In genomic region chr4:136894821-136895220, GRCm38 (mm10) we compare ENCODE assay signal across 25 mouse cellular contexts. TPM values are rescaled to one million over a fixed set of nuclear protein-coding genes. Genes with fewer than 3 reads are reported as not detected.
DNase-seq lines count a peak whose midpoint lies in the region; ATAC-seq and TF ChIP-seq lines count a peak whose summit lies in the region.
"Had no signal": no experiment of that assay in that cellular context is flagged by ENCODE, and none has a peak within 500 bp of the region (broad histone marks: within the 10 kb centered on the region; RNA-seq: fewer than 3 reads in every experiment).

No protein-coding gene starts in this region.

- H3K27ac ChIP-seq in heart, adult 2 months: no peak overlapping the region
- H3K27ac ChIP-seq in liver, adult 2 months (replicated peaks; ENCODE audit: insufficient read depth, low read depth, low read length): no peak overlapping the region
- H3K27ac ChIP-seq in liver, embryonic 11.5 days (ENCODE audit: low read depth, low read length): no peak overlapping the region
- no peak overlapping the region for H3K27ac ChIP-seq in neural tube, embryonic 12.5 days
- H3K27ac ChIP-seq in macrophage: peak overlapping the region; percentile 98; the same call in 1 of the 2 replicates
- H3K27ac ChIP-seq: forebrain, embryonic 10.5 days; forebrain, embryonic 13.5 days; heart, embryonic 13.5 days; hindbrain, embryonic 13.5 days; intestine, embryonic 15.5 days had no signal

- no peak overlapping the region for H3K4me2 ChIP-seq in liver, embryonic 11.5 days
- no peak overlapping the region for H3K4me2 ChIP-seq in neural tube, embryonic 12.5 days (replicated peaks)
- H3K4me2 ChIP-seq: forebrain, embryonic 13.5 days; heart, embryonic 13.5 days; hindbrain, embryonic 13.5 days; intestine, embryonic 15.5 days had no signal

- H3K9me3 ChIP-seq in liver, embryonic 11.5 days (ENCODE audit: control insufficient read depth, low read length): no peaks in the 10 kb centered on the region
- no peaks in the 10 kb centered on the region for H3K9me3 ChIP-seq in neural tube, embryonic 12.5 days
- H3K9me3 ChIP-seq: forebrain, embryonic 10.5 days; forebrain, embryonic 13.5 days; heart, embryonic 13.5 days; hindbrain, embryonic 13.5 days; intestine, embryonic 15.5 days had no signal

- H3K27me3 ChIP-seq in heart, adult 2 months (ENCODE audit: control insufficient read depth, insufficient read depth, low read length): peaks cover 1% of the 10 kb centered on the region; the same call in 1 of the 2 replicates
- H3K27me3 ChIP-seq in liver, adult 2 months (ENCODE audit: control insufficient read depth, insufficient read depth, low read length): no peaks in the 10 kb centered on the region
- H3K27me3 ChIP-seq in liver, embryonic 11.5 days (replicated peaks; ENCODE audit: control insufficient read depth, insufficient read depth, low read length): peaks cover 27% of the 10 kb centered on the region
- H3K27me3 ChIP-seq in neural tube, embryonic 12.5 days (replicated peaks): peaks cover 41% of the 10 kb centered on the region

- 56% methylated on average over 4 of the region's 4 CpGs for WGBS in heart, adult 2 months
- WGBS in liver, adult 2 months: 72% methylated on average over 4 of the region's 4 CpGs
- 65% methylated on average over 4 of the region's 4 CpGs for WGBS in liver, embryonic 11.5 days
- 77% methylated on average over 4 of the region's 4 CpGs for WGBS in neural tube, embryonic 12.5 days
- 82% methylated on average over 4 of the region's 4 CpGs for WGBS in macrophage (ENCODE audit: missing documents)

- DNase-seq in heart, adult 2 months: peak in 1 of 2 experiments; percentile 20
- DNase-seq in heart, postnatal 36 days: no peak
- DNase-seq in liver, adult 2 months (ENCODE audit: extremely low read depth, low read depth, low spot score): peak; percentile 8
- DNase-seq in liver, embryonic 11.5 days (ENCODE audit: low spot score): no peak
- DNase-seq in neural tube, embryonic 10.5 days (ENCODE audit: extremely low spot score, low spot score): no peak
- no peak for DNase-seq in gastrocnemius, postnatal 36 days
- DNase-seq: adrenal gland, adult 8-10 months; adrenal gland, postnatal 25 days; cerebellum, adult 18-20 months; cerebellum, adult 9-10 months; cerebellum, postnatal 14 days; gastrocnemius, postnatal 10 days; heart, postnatal 14 days had no signal

- no peak overlapping the region for H3K4me3 ChIP-seq in heart, adult 2 months
- H3K4me3 ChIP-seq in liver, adult 2 months (ENCODE audit: insufficient read depth, low read depth, low read length): no peak overlapping the region
- H3K4me3 ChIP-seq in liver, embryonic 11.5 days (ENCODE audit: low read depth, low read length): no peak overlapping the region
- no peak overlapping the region for H3K4me3 ChIP-seq in neural tube, embryonic 12.5 days
- no peak overlapping the region for H3K4me3 ChIP-seq in macrophage (ENCODE audit: inconsistent target)
- H3K4me3 ChIP-seq: forebrain, embryonic 10.5 days; forebrain, embryonic 13.5 days; heart, embryonic 13.5 days; hindbrain, embryonic 13.5 days; intestine, embryonic 15.5 days had no signal

- intact Hi-C loops in heart, adult 2 months (cut with DNase I): loop anchor here (1.0 kb wide), 1 partner anchor 177 kb away; no protein-coding TSS in a partner anchor
- intact Hi-C loops in heart, postnatal 36 days (cut with DNase I): loop anchor here (1.0 kb wide), 1 partner anchor 177 kb away; no protein-coding TSS in a partner anchor
- intact Hi-C loops in gastrocnemius, postnatal 36 days (cut with DNase I): no loop called here

- H3K36me3 ChIP-seq in heart, adult 2 months (ENCODE audit: control insufficient read depth, insufficient read depth, low read length): no peaks in the 10 kb centered on the region
- H3K36me3 ChIP-seq in liver, adult 2 months (ENCODE audit: control insufficient read depth, insufficient read depth, low read length): no peaks in the 10 kb centered on the region
- no peaks in the 10 kb centered on the region for H3K36me3 ChIP-seq in liver, embryonic 11.5 days (ENCODE audit: control insufficient read depth, insufficient read depth, low read length)
- H3K36me3 ChIP-seq in neural tube, embryonic 12.5 days: no peaks in the 10 kb centered on the region
- no peaks in the 10 kb centered on the region; the same call in 1 of the 2 replicates for H3K36me3 ChIP-seq in macrophage (ENCODE audit: inconsistent target)
- H3K36me3 ChIP-seq: forebrain, embryonic 10.5 days; heart, embryonic 13.5 days; hindbrain, embryonic 13.5 days; intestine, embryonic 15.5 days had no signal

- 0 out of 2 replicates have a peak, but pooled peaks have one; percentile 9 for TF ChIP-seq POLR2A in heart, adult 2 months (IDR thresholded peaks at IDR 0.05; ENCODE audit: insufficient read depth, low read depth, low read length)
- no peak for TF ChIP-seq POLR2A in liver, adult 2 months (IDR thresholded peaks at IDR 0.05; ENCODE audit: extremely low read depth, insufficient read depth, low read length)

- no peak overlapping the region for H3K9ac ChIP-seq in heart, adult 2 months (ENCODE audit: low read depth, low read length)
- H3K9ac ChIP-seq in liver, adult 2 months (ENCODE audit: low read depth, low read length): no peak overlapping the region
- no peak overlapping the region for H3K9ac ChIP-seq in liver, embryonic 11.5 days (ENCODE audit: low read depth, low read length)
- H3K9ac ChIP-seq in neural tube, embryonic 12.5 days: no peak overlapping the region
- H3K9ac ChIP-seq: forebrain, embryonic 13.5 days; heart, embryonic 13.5 days; hindbrain, embryonic 13.5 days; intestine, embryonic 15.5 days had no signal

- ATAC-seq in liver, embryonic 11.5 days (replicated peaks; ENCODE audit: low FRiP score): no peak
- 0 out of 2 replicates have a peak, but pooled peaks have one; percentile 14 for ATAC-seq in neural tube, embryonic 12.5 days (ENCODE audit: low FRiP score, low read depth)
- ATAC-seq: activated CD4-positive, CD25-positive, alpha-beta regulatory T cell, adult 4 months; CD4-positive, CD25-positive, alpha-beta regulatory T cell, adult 4 months; intestine, embryonic 15.5 days had no signal

- H3K4me1 ChIP-seq in heart, adult 2 months (ENCODE audit: control insufficient read depth, insufficient read depth, low read length): no peaks in the 10 kb centered on the region
- H3K4me1 ChIP-seq in liver, adult 2 months (ENCODE audit: control insufficient read depth, insufficient read depth, low read length): no peaks in the 10 kb centered on the region
- H3K4me1 ChIP-seq in liver, embryonic 11.5 days (replicated peaks; ENCODE audit: control insufficient read depth, insufficient read depth, low read length): no peaks in the 10 kb centered on the region
- H3K4me1 ChIP-seq in neural tube, embryonic 12.5 days: peaks cover 4% of the 10 kb centered on the region
- H3K4me1 ChIP-seq: heart, embryonic 13.5 days; intestine, embryonic 15.5 days had no signal

- TF ChIP-seq EP300 in heart, adult 2 months (IDR thresholded peaks at IDR 0.05; ENCODE audit: insufficient read depth, low read depth, low read length): no peak

- no peak for TF ChIP-seq CTCF in heart, adult 2 months (IDR thresholded peaks at IDR 0.05)
- TF ChIP-seq CTCF in liver, adult 2 months (IDR thresholded peaks at IDR 0.05; ENCODE audit: low read depth, low read length): no peak

- H3K79me2 ChIP-seq in heart, adult 2 months (replicated peaks; ENCODE audit: control insufficient read depth, insufficient read depth, low read length): no peaks in the 10 kb centered on the region
- H3K79me2 ChIP-seq in liver, adult 2 months (ENCODE audit: control insufficient read depth, insufficient read depth, low read length): no peaks in the 10 kb centered on the region
- peaks cover 67% of the 10 kb centered on the region for H3K79me2 ChIP-seq in macrophage (ENCODE audit: inconsistent target)

RNA-seq across cellular contexts. Expression of gene C1qc, which starts 2.0 kb away (rescaled TPM):
- total RNA-seq in heart, adult 2 months (2021): 10 to 100 TPM; 39.6 to 41.5 TPM
- polyA plus RNA-seq in heart, adult 2 months (2012; rRNA removed): 57.0 and 63.2 TPM in 2 replicates
- 10 to 100 TPM; 32.6 to 53.9 TPM for total RNA-seq in heart, postnatal 36 days (2021)
- 82.9 and 89.6 TPM in 2 replicates for total RNA-seq in liver, adult 2 months (2014; rRNA removed)
- polyA plus RNA-seq in liver, adult 2 months (2012; rRNA removed): 66.3 and 104 TPM in 2 replicates
- 40.4 and 42.0 TPM in 2 replicates for polyA plus RNA-seq in liver, embryonic 11.5 days (2014; fragmentation: Nextera tagmentation; extraction: Ambion mirVana)
- polyA plus RNA-seq in neural tube, embryonic 12.5 days (2016; fragmentation: Nextera tagmentation; extraction: Ambion mirVana): 19.6 and 21.3 TPM in 2 replicates
- 100 to 1,000 TPM in 25 of 26 experiments, 10 to 100 TPM in 1; 95.1 to 327 (median 211) TPM for total RNA-seq in macrophage (2018; cell fraction: chromatin; rRNA removed)
- total RNA-seq in macrophage (2018; cell fraction: cytosol; rRNA removed): 1,000 to 10,000 TPM; 1,563 to 2,828 (median 2,236) TPM
- 1,000 to 10,000 TPM in 15 of 26 experiments, 100 to 1,000 TPM in 11; 316 to 2,031 (median 1,090) TPM for total RNA-seq in macrophage (2018; cell fraction: nucleus; rRNA removed)
- polyA plus RNA-seq in macrophage (2018): 1,305 to 3,254 TPM (median 2,696 TPM) in 3 replicates
- 10 to 100 TPM in 1 of 2 experiments, 1 to 10 TPM in 1; 7.8 to 12.1 TPM for total RNA-seq in gastrocnemius, postnatal 36 days (2021)
- total RNA-seq: ES-E14 had no signal
- polyA plus RNA-seq: C2C12 had no signal

RNA-seq across cellular contexts. Expression of gene C1qa, which starts 3.8 kb away (rescaled TPM):
- 10 to 100 TPM; 49.3 to 51.0 TPM for total RNA-seq in heart, adult 2 months (2021)
- polyA plus RNA-seq in heart, adult 2 months (2012; rRNA removed): 46.8 and 50.2 TPM in 2 replicates
- total RNA-seq in heart, postnatal 36 days (2021): 10 to 100 TPM; 41.8 to 69.2 TPM
- total RNA-seq in liver, adult 2 months (2014; rRNA removed): 76.5 and 86.2 TPM in 2 replicates
- 47.3 and 76.4 TPM in 2 replicates for polyA plus RNA-seq in liver, adult 2 months (2012; rRNA removed)
- polyA plus RNA-seq in liver, embryonic 11.5 days (2014; fragmentation: Nextera tagmentation; extraction: Ambion mirVana): 32.5 and 37.8 TPM in 2 replicates
- polyA plus RNA-seq in neural tube, embryonic 12.5 days (2016; fragmentation: Nextera tagmentation; extraction: Ambion mirVana): 17.4 and 21.0 TPM in 2 replicates
- total RNA-seq in macrophage (2018; cell fraction: chromatin; rRNA removed): 10 to 100 TPM in 23 of 26 experiments, 1 to 10 TPM in 3; 8.0 to 92.5 (median 31.4) TPM
- total RNA-seq in macrophage (2018; cell fraction: cytosol; rRNA removed): 100 to 1,000 TPM; 148 to 990 (median 381) TPM
- 1,000 to 10,000 TPM in 1 of 26 experiments, 100 to 1,000 TPM in 23, 10 to 100 TPM in 2; 52.4 to 1,188 (median 312) TPM for total RNA-seq in macrophage (2018; cell fraction: nucleus; rRNA removed)
- polyA plus RNA-seq in macrophage (2018): 239 to 760 TPM (median 518 TPM) in 3 replicates
- total RNA-seq in gastrocnemius, postnatal 36 days (2021): 10 to 100 TPM in 1 of 2 experiments, 1 to 10 TPM in 1; 8.9 to 13.5 TPM
- total RNA-seq: ES-E14; hematopoietic stem cell, adult 5-6 weeks had no signal
- polyA plus RNA-seq: C2C12 had no signal

RNA-seq across cellular contexts. Expression of gene C1qb, which starts 8.8 kb away (rescaled TPM):
- 10 to 100 TPM; 52.8 to 54.8 TPM for total RNA-seq in heart, adult 2 months (2021)
- polyA plus RNA-seq in heart, adult 2 months (2012; rRNA removed): 70.8 and 74.0 TPM in 2 replicates
- 10 to 100 TPM; 39.8 to 72.6 TPM for total RNA-seq in heart, postnatal 36 days (2021)
- total RNA-seq in liver, adult 2 months (2014; rRNA removed): 64.7 and 68.4 TPM in 2 replicates
- 56.7 and 88.8 TPM in 2 replicates for polyA plus RNA-seq in liver, adult 2 months (2012; rRNA removed)
- polyA plus RNA-seq in liver, embryonic 11.5 days (2014; fragmentation: Nextera tagmentation; extraction: Ambion mirVana): 77.7 and 81.2 TPM in 2 replicates
- polyA plus RNA-seq in neural tube, embryonic 12.5 days (2016; fragmentation: Nextera tagmentation; extraction: Ambion mirVana): 32.6 and 34.9 TPM in 2 replicates
- 100 to 1,000 TPM; 113 to 414 (median 234) TPM for total RNA-seq in macrophage (2018; cell fraction: chromatin; rRNA removed)
- 1,000 to 10,000 TPM; 2,302 to 3,667 (median 3,163) TPM for total RNA-seq in macrophage (2018; cell fraction: cytosol; rRNA removed)
- 1,000 to 10,000 TPM in 23 of 26 experiments, 100 to 1,000 TPM in 3; 409 to 2,296 (median 1,392) TPM for total RNA-seq in macrophage (2018; cell fraction: nucleus; rRNA removed)
- polyA plus RNA-seq in macrophage (2018): 3,433 to 4,548 TPM (median 3,856 TPM) in 3 replicates
- total RNA-seq in gastrocnemius, postnatal 36 days (2021): 10 to 100 TPM in 1 of 2 experiments, 1 to 10 TPM in 1; 9.9 to 13.7 TPM
- total RNA-seq: ES-E14 had no signal
- polyA plus RNA-seq: C2C12 had no signal

RNA-seq across cellular contexts. Expression of gene Ephb2, which starts 59.0 kb away (rescaled TPM):
- under 1 TPM; 0.73 to 0.77 TPM for total RNA-seq in heart, adult 2 months (2021)
- polyA plus RNA-seq in heart, adult 2 months (2012; rRNA removed): 0.96 and 1.2 TPM in 2 replicates
- under 1 TPM; 0.16 to 0.39 TPM for total RNA-seq in heart, postnatal 36 days (2021)
- total RNA-seq in liver, adult 2 months (2014; rRNA removed): 0.20 and 0.37 TPM in 2 replicates
- 0.18 and 0.27 TPM in 2 replicates for polyA plus RNA-seq in liver, adult 2 months (2012; rRNA removed)
- polyA plus RNA-seq in liver, embryonic 11.5 days (2014; fragmentation: Nextera tagmentation; extraction: Ambion mirVana): 4.8 and 5.1 TPM in 2 replicates
- 22.0 and 30.3 TPM in 2 replicates for polyA plus RNA-seq in neural tube, embryonic 12.5 days (2016; fragmentation: Nextera tagmentation; extraction: Ambion mirVana)
- total RNA-seq in macrophage (2018; cell fraction: chromatin; rRNA removed): 1 to 10 TPM in 1 of 26 experiments, under 1 TPM in 5, not detected in 20; 0.19 to 2.6 (median 0.41) TPM
- under 1 TPM in 22 of 26 experiments, not detected in 4; under 0.01 to 0.28 (median 0.08) TPM for total RNA-seq in macrophage (2018; cell fraction: cytosol; rRNA removed)
- under 1 TPM in 10 of 26 experiments, not detected in 16; 0.10 to 0.75 (median 0.22) TPM for total RNA-seq in macrophage (2018; cell fraction: nucleus; rRNA removed)
- polyA plus RNA-seq in macrophage (2018): 0.07 to 0.10 TPM in 2 of 3 replicates, not detected in the other
- under 1 TPM; 0.87 to 0.94 TPM for total RNA-seq in gastrocnemius, postnatal 36 days (2021)
- polyA plus RNA-seq: activated CD4-positive, CD25-positive, alpha-beta regulatory T cell, adult 4 months; CD4-positive, CD25-positive, alpha-beta regulatory T cell, adult 4 months had no signal

Comparison
In these comparisons a context has a peak if more than half of its experiments do, and no peak if none do; other contexts are left out.
1. RNA of gene C1qc, which starts 2.0 kb away (polyA plus RNA-seq): 1,305 to 3,254 TPM in macrophage; 66.3 to 104 TPM in liver, adult 2 months, 57.0 to 63.2 TPM in heart, adult 2 months, 40.4 to 42.0 TPM in liver, embryonic 11.5 days and 19.6 to 21.3 TPM in neural tube, embryonic 12.5 days; every median in the first group is over 10 times any median in the second.
2. RNA of gene C1qb, which starts 8.8 kb away (polyA plus RNA-seq): 3,433 to 4,548 TPM in macrophage; 56.7 to 88.8 TPM in liver, adult 2 months, 77.7 to 81.2 TPM in liver, embryonic 11.5 days, 70.8 to 74.0 TPM in heart, adult 2 months and 32.6 to 34.9 TPM in neural tube, embryonic 12.5 days; every median in the first group is over 10 times any median in the second.